22 mouse cellular contexts compared by ENCODE assay signal in the genomic region with DNA sequence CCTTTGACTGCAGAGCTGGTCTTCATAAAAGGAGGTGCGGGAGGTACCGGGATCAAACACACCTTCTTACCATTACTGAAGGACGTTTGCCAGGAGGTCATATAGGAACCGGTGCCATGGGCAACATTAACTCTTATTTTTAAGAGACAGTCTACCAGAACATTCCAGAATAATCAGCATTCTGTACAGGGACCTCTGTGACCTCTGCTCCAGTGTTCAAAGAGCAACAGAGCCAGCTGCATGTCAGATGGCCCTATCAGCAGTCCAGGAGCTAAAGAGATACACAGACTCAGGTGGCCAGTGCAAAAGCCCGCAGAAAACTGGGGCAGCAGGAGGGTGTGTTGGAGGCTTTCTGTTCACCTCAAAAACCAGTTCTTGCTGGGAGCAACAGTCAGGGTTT.
DNase-seq lines count a peak whose midpoint lies in the region; ATAC-seq and TF ChIP-seq lines count a peak whose summit lies in the region.
"Had no signal": no experiment of that assay in that cellular context is flagged by ENCODE, and none has a peak within 500 bp of the region (broad histone marks: within the 10 kb centered on the region; RNA-seq: fewer than 3 reads in every experiment).

No protein-coding gene starts in this region.

- no peak overlapping the region for H3K4me3 ChIP-seq in kidney, embryonic 16.5 days (ENCODE audit: low read length)
- H3K4me3 ChIP-seq in kidney, embryonic 15.5 days (replicated peaks): no peak overlapping the region
- H3K4me3 ChIP-seq in CH12.LX (replicated peaks in 1 of 3; ENCODE audit: low read depth in 2 of 3, low read length in 2 of 3, poor library complexity in 1 of 3): no peak overlapping the region
- H3K4me3 ChIP-seq in lung, adult 2 months (replicated peaks; ENCODE audit: extremely low read depth, low read depth, low read length): no peak overlapping the region
- H3K4me3 ChIP-seq: embryonic facial prominence, embryonic 13.5 days; forebrain, embryonic 12.5 days; heart, embryonic 10.5 days; heart, embryonic 15.5 days had no signal

- no peaks in the 10 kb centered on the region for H3K36me3 ChIP-seq in kidney, embryonic 16.5 days (ENCODE audit: insufficient read depth, low read length)
- no peaks in the 10 kb centered on the region for H3K36me3 ChIP-seq in kidney, embryonic 15.5 days
- no peaks in the 10 kb centered on the region for H3K36me3 ChIP-seq in CH12.LX (replicated peaks in 1 of 2; ENCODE audit: control insufficient read depth in 1 of 2, insufficient read depth in 1 of 2, low read length in 1 of 2)
- H3K36me3 ChIP-seq: embryonic facial prominence, embryonic 13.5 days; forebrain, embryonic 12.5 days; heart, embryonic 10.5 days; heart, embryonic 15.5 days had no signal

- in situ Hi-C loops in CH12.LX (cut with MboI; ENCODE audit: low pct_ligation_motif_present, low pct_unique_long_range_greater_than_20kb, low sequenced_read_pairs): no loop called here

- 70% methylated on average over 5 of the region's 5 CpGs for WGBS in kidney, embryonic 16.5 days
- 69% methylated on average over 5 of the region's 5 CpGs for WGBS in kidney, embryonic 15.5 days
- WGBS in lung, adult 2 months: 60% methylated on average over 5 of the region's 5 CpGs

- H3K27ac ChIP-seq in kidney, embryonic 16.5 days (ENCODE audit: low read length): no peak overlapping the region
- no peak overlapping the region for H3K27ac ChIP-seq in kidney, embryonic 15.5 days
- no peak overlapping the region for H3K27ac ChIP-seq in CH12.LX (ENCODE audit: insufficient read depth, low read depth)
- H3K27ac ChIP-seq: embryonic facial prominence, embryonic 13.5 days; forebrain, embryonic 12.5 days; heart, embryonic 10.5 days; heart, embryonic 15.5 days had no signal

- peaks cover 8% of the 10 kb centered on the region; the same call in 1 of the 2 replicates for H3K4me1 ChIP-seq in kidney, embryonic 16.5 days (ENCODE audit: insufficient read depth, low read length)
- 0 out of 2 replicates have a peak, but pooled peaks cover 6% of the 10 kb centered on the region for H3K4me1 ChIP-seq in kidney, embryonic 15.5 days
- H3K4me1 ChIP-seq in CH12.LX (ENCODE audit: control insufficient read depth in 1 of 2, insufficient read depth in 2 of 2): no peaks in the 10 kb centered on the region; a peak in 1 of 4 replicates
- no peaks in the 10 kb centered on the region for H3K4me1 ChIP-seq in lung, adult 2 months (ENCODE audit: control insufficient read depth, insufficient read depth, low read length)
- H3K4me1 ChIP-seq: embryonic facial prominence, embryonic 13.5 days; forebrain, embryonic 12.5 days had no signal

- 0 out of 2 replicates have a peak overlapping the region, but pooled peaks have one; percentile 10 for H3K4me2 ChIP-seq in kidney, embryonic 16.5 days (replicated peaks; ENCODE audit: low read depth, low read length)
- no peak overlapping the region for H3K4me2 ChIP-seq in kidney, embryonic 15.5 days
- H3K4me2 ChIP-seq in CH12.LX (ENCODE audit: insufficient read depth, low read depth, poor library complexity, severe bottlenecking): peak overlapping the region; percentile 32; the same call in 1 of the 2 replicates
- H3K4me2 ChIP-seq: embryonic facial prominence, embryonic 13.5 days; forebrain, embryonic 12.5 days; heart, embryonic 15.5 days had no signal

- H3K9ac ChIP-seq in kidney, embryonic 16.5 days (replicated peaks; ENCODE audit: low read length): no peak overlapping the region
- H3K9ac ChIP-seq in kidney, embryonic 15.5 days: no peak overlapping the region
- no peak overlapping the region for H3K9ac ChIP-seq in CH12.LX (ENCODE audit: insufficient read depth, low read depth)
- H3K9ac ChIP-seq: embryonic facial prominence, embryonic 13.5 days; forebrain, embryonic 12.5 days; forebrain, postnatal 0 days; heart, embryonic 15.5 days had no signal

- H3K27me3 ChIP-seq in kidney, embryonic 16.5 days (ENCODE audit: insufficient read depth, low read length): no peaks in the 10 kb centered on the region
- no peaks in the 10 kb centered on the region for H3K27me3 ChIP-seq in kidney, embryonic 15.5 days
- no peaks in the 10 kb centered on the region for H3K27me3 ChIP-seq in CH12.LX (replicated peaks)
- H3K27me3 ChIP-seq: embryonic facial prominence, embryonic 13.5 days; forebrain, embryonic 12.5 days; heart, embryonic 15.5 days had no signal

- dilution Hi-C loops in CH12.LX (cut with MboI; ENCODE audit: extremely low pct_ligation_motif_present, extremely low pct_unique_long_range_greater_than_20kb, low sequenced_read_pairs): no loop called here

- TF ChIP-seq CTCF in CH12.LX (conservative IDR thresholded peaks at IDR 0.05 in 1 of 2, IDR thresholded peaks at IDR 0.05 in 1 of 2; ENCODE audit: low read depth in 2 of 2, low read length in 2 of 2): no peak
- TF ChIP-seq CTCF in lung, adult 2 months (IDR thresholded peaks at IDR 0.05; ENCODE audit: insufficient read depth, low read length): no peak

- peak; percentile 26 for DNase-seq in embryo, embryonic 10 days (ENCODE audit: low spot score)
- DNase-seq in embryo, embryonic 10.5 days (ENCODE audit: low spot score): no peak
- peak; percentile 9 for DNase-seq in kidney, adult 11 months
- DNase-seq in kidney, adult 18-20 months: no peak
- DNase-seq in CH12.LX (ENCODE audit: extremely low read depth): no peak
- no peak for DNase-seq in lung, adult 2 months
- DNase-seq: adrenal gland, postnatal 10 days; B cell, adult 2 months; cerebellum, adult 11 months; cerebellum, adult 8-10 months; cerebellum, postnatal 14 days; forebrain, postnatal 0 days; heart, adult 18-20 months; heart, postnatal 36 days had no signal

- TF ChIP-seq EP300 in CH12.LX (IDR thresholded peaks at IDR 0.05; ENCODE audit: low read length): no peak

- ATAC-seq in kidney, embryonic 16.5 days (ENCODE audit: low FRiP score, low TSS enrichment): no peak
- ATAC-seq in kidney, embryonic 15.5 days (replicated peaks; ENCODE audit: low FRiP score): no peak
- ATAC-seq: CD4-positive, CD25-positive, alpha-beta regulatory T cell, adult 4 months; forebrain, postnatal 0 days; hindbrain, embryonic 16.5 days had no signal

- H3K9me3 ChIP-seq in kidney, embryonic 16.5 days (ENCODE audit: low read length): no peaks in the 10 kb centered on the region
- no peaks in the 10 kb centered on the region for H3K9me3 ChIP-seq in kidney, embryonic 15.5 days (replicated peaks)
- H3K9me3 ChIP-seq in CH12.LX (replicated peaks; ENCODE audit: low read length): no peaks in the 10 kb centered on the region
- H3K9me3 ChIP-seq: embryonic facial prominence, embryonic 13.5 days; forebrain, embryonic 12.5 days; heart, embryonic 10.5 days; heart, embryonic 15.5 days had no signal

- no peak for TF ChIP-seq RAD21 in CH12.LX (IDR thresholded peaks at IDR 0.05; ENCODE audit: low read depth, low read length)

- no peak for TF ChIP-seq POLR2A in CH12.LX (IDR thresholded peaks at IDR 0.05; ENCODE audit: low read depth, low read length)
- no peak for TF ChIP-seq POLR2A in lung, adult 2 months (IDR thresholded peaks at IDR 0.05; ENCODE audit: borderline replicate concordance, extremely low read depth, low read depth, low read length)

- no peaks in the 10 kb centered on the region for H3K79me2 ChIP-seq in CH12.LX (replicated peaks; ENCODE audit: control insufficient read depth, extremely low read depth, insufficient read depth, poor library complexity, severe bottlenecking)

TF ChIP-seq in CH12.LX, 34 proteins besides CTCF, POLR2A, EP300 and RAD21:
- TF ChIP-seq SIN3A (IDR thresholded peaks at IDR 0.05; ENCODE audit: low read length): no peak
- no peak for TF ChIP-seq POLR2AphosphoS2 (IDR thresholded peaks at IDR 0.05; ENCODE audit: low read depth, low read length)
- no peak for TF ChIP-seq ELF1 (IDR thresholded peaks at IDR 0.05; ENCODE audit: low read depth, low read length)
- TF ChIP-seq NRF1 (IDR thresholded peaks at IDR 0.05; ENCODE audit: low read depth, low read length): no peak
- no peak for TF ChIP-seq MAX (IDR thresholded peaks at IDR 0.05; ENCODE audit: low read length)
- no peak for TF ChIP-seq UBTF (IDR thresholded peaks at IDR 0.05; ENCODE audit: low read depth, low read length)
- no peak for TF ChIP-seq ZNF384 (IDR thresholded peaks at IDR 0.05; ENCODE audit: low read depth, low read length)
- no peak for TF ChIP-seq ETS1 (conservative IDR thresholded peaks at IDR 0.05; ENCODE audit: low read depth, low read length)
- TF ChIP-seq ZC3H11A (IDR thresholded peaks at IDR 0.05; ENCODE audit: low read depth, low read length): no peak
- TF ChIP-seq ZKSCAN1 (IDR thresholded peaks at IDR 0.05; ENCODE audit: borderline replicate concordance, low read depth, low read length): no peak
- TF ChIP-seq E2F4 (IDR thresholded peaks at IDR 0.05; ENCODE audit: insufficient replicate concordance, low read depth, low read length): no peak
TF ChIP-seq in CH12.LX: peak in this region for 0.

Comparison
In these comparisons a context has a peak if more than half of its experiments do, and no peak if none do; other contexts are left out.
1. DNase-seq: peak in embryo, embryonic 10 days (single experiment) and kidney, adult 11 months (single experiment); none in embryo, embryonic 10.5 days (single experiment), kidney, adult 18-20 months (single experiment), CH12.LX (single experiment) and lung, adult 2 months (single experiment).